In the genomic region with DNA sequence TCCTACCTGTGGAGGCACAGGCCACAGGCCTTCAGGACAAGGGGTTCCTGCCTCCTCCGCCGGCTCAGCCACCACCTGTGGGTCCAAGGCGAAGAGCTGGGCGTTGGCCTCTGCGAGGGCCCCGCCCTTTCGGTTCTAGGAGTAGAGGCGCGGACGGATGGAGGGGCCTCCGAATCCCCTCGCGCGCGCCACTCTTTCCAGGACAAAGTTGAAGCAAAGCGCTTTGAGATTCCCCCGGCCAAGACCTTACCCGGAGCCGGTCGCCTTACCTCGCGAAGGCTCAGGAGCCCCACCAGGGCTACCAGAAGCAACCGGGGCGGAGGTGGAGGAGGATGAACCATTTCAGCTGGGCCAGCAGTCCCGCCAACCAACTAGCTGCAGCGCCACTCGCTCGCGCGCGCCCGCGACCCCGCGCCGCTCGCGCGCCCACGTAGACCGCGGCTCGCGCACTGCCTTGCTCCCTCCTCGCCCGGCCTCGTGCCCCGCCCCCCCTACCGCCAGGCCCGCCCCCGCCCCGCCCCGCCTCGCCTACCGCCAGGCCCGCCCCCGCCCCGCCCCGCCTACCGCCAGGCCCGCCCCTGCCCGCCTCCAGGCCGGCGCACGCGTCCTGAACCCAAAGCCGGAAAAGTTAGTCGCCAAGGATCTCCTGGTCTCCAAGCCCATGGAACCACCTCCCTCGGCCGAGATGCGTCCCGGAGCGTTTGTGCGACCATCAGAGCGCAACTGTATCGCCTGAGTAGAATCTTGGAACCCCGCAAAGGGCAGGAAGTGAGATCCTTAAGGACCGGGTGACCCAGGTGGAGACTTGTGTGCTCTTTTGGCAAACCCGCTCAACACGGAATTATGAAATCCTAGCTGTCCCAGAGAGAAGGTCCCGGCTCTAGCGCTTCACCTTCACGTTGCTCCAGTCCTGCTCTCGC, we compare ENCODE assay signal across 8 mouse cellular contexts. TPM values are rescaled to one million over a fixed set of nuclear protein-coding genes. Genes with fewer than 3 reads are reported as not detected.
DNase-seq lines count a peak whose midpoint lies in the region; ATAC-seq lines count a peak whose summit lies in the region.

No protein-coding gene starts in this region.

- DNase-seq in Muller cell, postnatal 12 days (ENCODE audit: inconsistent ontology term): peak; percentile 96
- peak; percentile 68 for DNase-seq in c-Kit-positive CD71-positive TER-119-positive erythroid progenitor cells, embryonic 14.5 days (ENCODE audit: low spot score)
- peak; percentile 85 to 89 for DNase-seq in heart, postnatal 36 days
- DNase-seq in layer of hippocampus, adult 9-11 months: peak; percentile 81
- peak; percentile 73 for DNase-seq in right cerebral cortex, postnatal 14 days
- DNase-seq in urinary bladder, postnatal 4 days (ENCODE audit: low spot score in 2 of 2): peak; percentile 86 to 88

- intact Hi-C loops in heart, postnatal 36 days (cut with DNase I): loop anchor here (5.0 kb wide), 1 partner anchor 94 kb away; a partner anchor contains a TSS

- H3K9me3 ChIP-seq in forebrain, embryonic 12.5 days: no peaks in the 10 kb centered on the region

- under 1% methylated on average over 78 of the region's 84 CpGs for WGBS in forebrain, embryonic 12.5 days
- WGBS in macrophage (ENCODE audit: missing documents): under 1% methylated on average over 74 of the region's 84 CpGs

- H3K79me2 ChIP-seq in macrophage (ENCODE audit: inconsistent target): peaks cover 5% of the 10 kb centered on the region; the same call in 1 of the 2 replicates

- H3K27me3 ChIP-seq in forebrain, embryonic 12.5 days: peaks cover 39% of the 10 kb centered on the region

- H3K4me3 ChIP-seq in forebrain, embryonic 12.5 days (replicated peaks): peak overlapping the region; percentile 61
- peak overlapping the region; percentile 47 for H3K4me3 ChIP-seq in macrophage (ENCODE audit: inconsistent target)

- peaks cover 6% of the 10 kb centered on the region; the same call in 1 of the 2 replicates for H3K36me3 ChIP-seq in forebrain, embryonic 12.5 days (replicated peaks)
- H3K36me3 ChIP-seq in macrophage (ENCODE audit: inconsistent target): no peaks in the 10 kb centered on the region

- peak; percentile 72 for ATAC-seq in forebrain, embryonic 12.5 days (ENCODE audit: low FRiP score)

- H3K4me2 ChIP-seq in forebrain, embryonic 12.5 days: peak overlapping the region; percentile 94

- H3K4me1 ChIP-seq in forebrain, embryonic 12.5 days: peaks cover 46% of the 10 kb centered on the region

- peak overlapping the region; percentile 61; the same call in 1 of the 2 replicates for H3K27ac ChIP-seq in forebrain, embryonic 12.5 days
- H3K27ac ChIP-seq in macrophage: peak overlapping the region; percentile 44

- peak overlapping the region; percentile 72 for H3K9ac ChIP-seq in forebrain, embryonic 12.5 days

RNA-seq across cellular contexts. Expression of a gene that starts 1.8 kb away (rescaled TPM):
- 3.8 and 4.8 TPM in 2 replicates for polyA plus RNA-seq in forebrain, embryonic 12.5 days (2016; fragmentation: Nextera tagmentation; extraction: Ambion mirVana)
- 1 to 10 TPM; 2.3 to 3.1 TPM for total RNA-seq in heart, postnatal 36 days (2021)
- total RNA-seq in macrophage (2018; cell fraction: chromatin; rRNA removed): 1 to 10 TPM in 15 of 26 experiments, under 1 TPM in 9, not detected in 2; 0.31 to 4.1 (median 1.2) TPM
- 1 to 10 TPM in 21 of 26 experiments, under 1 TPM in 5; 0.65 to 3.5 (median 2.0) TPM for total RNA-seq in macrophage (2018; cell fraction: cytosol; rRNA removed)
- total RNA-seq in macrophage (2018; cell fraction: nucleus; rRNA removed): 1 to 10 TPM in 22 of 26 experiments, under 1 TPM in 4; 0.77 to 5.5 (median 1.9) TPM
- 0.63 to 3.6 TPM (median 3.1 TPM) in 3 replicates for polyA plus RNA-seq in macrophage (2018)

RNA-seq across cellular contexts. Expression of a gene that starts 2.6 kb away (rescaled TPM):
- 30.7 and 31.7 TPM in 2 replicates for polyA plus RNA-seq in forebrain, embryonic 12.5 days (2016; fragmentation: Nextera tagmentation; extraction: Ambion mirVana)
- 1 to 10 TPM; 8.3 to 8.7 TPM for total RNA-seq in heart, postnatal 36 days (2021)
- 1 to 10 TPM in 20 of 26 experiments, under 1 TPM in 4, not detected in 2; 0.58 to 8.6 (median 2.2) TPM for total RNA-seq in macrophage (2018; cell fraction: chromatin; rRNA removed)
- total RNA-seq in macrophage (2018; cell fraction: cytosol; rRNA removed): 1 to 10 TPM; 1.8 to 6.2 (median 4.0) TPM
- 10 to 100 TPM in 1 of 26 experiments, 1 to 10 TPM in 25; 2.5 to 10.3 (median 5.9) TPM for total RNA-seq in macrophage (2018; cell fraction: nucleus; rRNA removed)
- 1.8 to 4.6 TPM (median 4.5 TPM) in 3 replicates for polyA plus RNA-seq in macrophage (2018)

RNA-seq across cellular contexts. Expression of a gene that starts 5.8 kb away (rescaled TPM):
- polyA plus RNA-seq in forebrain, embryonic 12.5 days (2016; fragmentation: Nextera tagmentation; extraction: Ambion mirVana): 0.17 TPM in 1 of 2 replicates, not detected in the other
- not detected for total RNA-seq in heart, postnatal 36 days (2021)
- under 1 TPM in 3 of 26 experiments, not detected in 23; 0.47 to 0.54 (median 0.50) TPM for total RNA-seq in macrophage (2018; cell fraction: chromatin; rRNA removed)
- total RNA-seq in macrophage (2018; cell fraction: cytosol; rRNA removed): under 1 TPM in 4 of 26 experiments, not detected in 22; 0.09 to 0.26 (median 0.11) TPM
- 1 to 10 TPM in 1 of 26 experiments, under 1 TPM in 8, not detected in 17; 0.28 to 1.6 (median 0.36) TPM for total RNA-seq in macrophage (2018; cell fraction: nucleus; rRNA removed)
- polyA plus RNA-seq in macrophage (2018): not detected in 3 replicates

RNA-seq across cellular contexts. Expression of a gene that starts 19.8 kb away (rescaled TPM):
- 14.6 and 14.8 TPM in 2 replicates for polyA plus RNA-seq in forebrain, embryonic 12.5 days (2016; fragmentation: Nextera tagmentation; extraction: Ambion mirVana)
- 10 to 100 TPM; 55.2 to 57.1 TPM for total RNA-seq in heart, postnatal 36 days (2021)
- 100 to 1,000 TPM in 2 of 26 experiments, 10 to 100 TPM in 24; 11.2 to 191 (median 48.6) TPM for total RNA-seq in macrophage (2018; cell fraction: chromatin; rRNA removed)
- 10 to 100 TPM; 22.0 to 35.5 (median 30.7) TPM for total RNA-seq in macrophage (2018; cell fraction: cytosol; rRNA removed)
- 10 to 100 TPM; 12.9 to 79.5 (median 28.5) TPM for total RNA-seq in macrophage (2018; cell fraction: nucleus; rRNA removed)
- 23.8 to 28.2 TPM (median 25.3 TPM) in 3 replicates for polyA plus RNA-seq in macrophage (2018)

RNA-seq across cellular contexts. Expression of a gene that starts 23.7 kb away (rescaled TPM):
- polyA plus RNA-seq in forebrain, embryonic 12.5 days (2016; fragmentation: Nextera tagmentation; extraction: Ambion mirVana): 23.0 and 25.1 TPM in 2 replicates
- total RNA-seq in heart, postnatal 36 days (2021): 10 to 100 TPM in 1 of 2 experiments, 1 to 10 TPM in 1; 9.8 to 10.4 TPM
- 10 to 100 TPM in 7 of 26 experiments, 1 to 10 TPM in 16, under 1 TPM in 3; 0.55 to 28.5 (median 5.6) TPM for total RNA-seq in macrophage (2018; cell fraction: chromatin; rRNA removed)
- total RNA-seq in macrophage (2018; cell fraction: cytosol; rRNA removed): 1 to 10 TPM in 13 of 26 experiments, under 1 TPM in 13; 0.28 to 4.0 (median 1.6) TPM
- total RNA-seq in macrophage (2018; cell fraction: nucleus; rRNA removed): 10 to 100 TPM in 4 of 26 experiments, 1 to 10 TPM in 12, under 1 TPM in 9, not detected in 1; 0.26 to 14.8 (median 5.2) TPM
- 2.8 to 4.3 TPM (median 3.3 TPM) in 3 replicates for polyA plus RNA-seq in macrophage (2018)

Comparison
In these comparisons a context has a peak if more than half of its experiments do, and no peak if none do; other contexts are left out.
1. Peak in every context shown above with its lines: DNase-seq, ATAC-seq, H3K4me3 ChIP-seq and H3K27ac ChIP-seq.